Mouse (Mus musculus): ENCODE data around the gene Mtx1. TPM values are rescaled to one million over a fixed set of nuclear protein-coding genes. Genes with fewer than 3 reads are reported as not detected.

The Mtx1 gene
- polyA plus RNA-seq, 1 experiment from 2014 or later = 188 TPM

DNA sequence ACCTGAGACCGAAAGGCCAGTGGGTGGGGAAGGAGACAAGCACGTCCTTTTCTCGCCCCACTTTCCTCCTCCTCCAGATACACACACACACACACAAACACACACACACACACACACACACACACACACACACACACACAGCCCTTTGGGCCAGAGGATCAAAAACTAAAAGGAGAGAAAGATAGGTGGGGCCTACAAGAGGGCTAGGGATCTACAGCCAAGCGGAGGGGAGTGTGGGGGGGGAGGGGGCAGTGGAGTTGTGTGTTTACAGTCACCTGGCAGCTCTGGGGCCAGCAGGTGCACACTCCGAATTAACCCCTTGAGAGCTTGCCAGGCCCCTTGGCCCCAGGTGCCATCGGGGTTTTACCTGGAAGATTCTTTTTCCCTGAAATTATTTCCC lies 5.7 kb upstream of the Mtx1 start:
- peak overlapping the region; percentile 97 for H3K27ac ChIP-seq (ENCODE audit: low read length)
- 35% methylated on average over 6 of the region's 6 CpGs for WGBS
- H3K9ac ChIP-seq (ENCODE audit: low read length) = peak overlapping the region; percentile 55
- peaks cover 2% of the 10 kb centered on the region; the same call in 1 of the 2 replicates for H3K36me3 ChIP-seq (ENCODE audit: control insufficient read depth, insufficient read depth, low read length)
- no peaks in the 10 kb centered on the region for H3K9me3 ChIP-seq (ENCODE audit: control insufficient read depth, low read length)
- peak overlapping the region; percentile 83 for H3K4me2 ChIP-seq (ENCODE audit: low read depth, low read length)
- peak overlapping the region; percentile 53 for H3K4me3 ChIP-seq (ENCODE audit: low read length)
- peak; percentile 8; the same call in 1 of the 2 replicates for ATAC-seq (ENCODE audit: low read depth)
- no peaks in the 10 kb centered on the region for H3K27me3 ChIP-seq (ENCODE audit: control insufficient read depth, insufficient read depth, low read depth, low read length)
- H3K4me1 ChIP-seq (replicated peaks; ENCODE audit: control insufficient read depth, insufficient read depth, low read length) = peaks cover 22% of the 10 kb centered on the region

DNA sequence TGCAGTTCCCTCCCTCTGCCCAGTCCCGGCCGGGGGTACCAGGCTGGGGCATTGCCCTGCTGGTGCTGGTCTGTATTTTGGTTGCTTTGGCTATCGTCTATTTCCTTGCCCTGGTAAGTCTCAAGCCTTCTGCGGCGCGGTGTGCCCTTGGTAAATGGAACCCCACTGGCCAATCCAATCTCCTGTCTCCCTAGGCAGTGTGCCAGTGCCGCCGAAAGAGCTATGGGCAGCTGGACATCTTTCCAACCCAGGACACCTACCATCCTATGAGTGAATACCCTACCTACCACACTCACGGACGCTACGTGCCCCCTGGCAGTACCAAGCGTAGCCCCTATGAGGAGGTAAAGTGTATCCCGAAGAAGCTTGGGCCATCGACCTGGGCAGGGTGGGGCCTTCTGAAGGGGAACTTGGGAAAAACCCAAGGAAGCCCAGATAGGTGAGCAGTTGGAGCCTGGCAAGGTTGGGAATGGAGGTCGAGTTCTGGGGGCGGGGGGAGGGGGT lies 4.9 kb upstream of the Mtx1 start:
- no peak for ATAC-seq (ENCODE audit: low read depth)
- peak overlapping the region; percentile 83 for H3K4me2 ChIP-seq (ENCODE audit: low read depth, low read length)
- H3K9ac ChIP-seq (ENCODE audit: low read length) = peak overlapping the region; percentile 58
- WGBS = 64% methylated on average over 16 of the region's 16 CpGs
- peak overlapping the region; percentile 97 for H3K27ac ChIP-seq (ENCODE audit: low read length)
- H3K36me3 ChIP-seq (ENCODE audit: control insufficient read depth, insufficient read depth, low read length) = no peaks in the 10 kb centered on the region
- H3K4me1 ChIP-seq (replicated peaks; ENCODE audit: control insufficient read depth, insufficient read depth, low read length) = peaks cover 26% of the 10 kb centered on the region
- peak overlapping the region; percentile 53 for H3K4me3 ChIP-seq (ENCODE audit: low read length)
- no peaks in the 10 kb centered on the region for H3K9me3 ChIP-seq (ENCODE audit: control insufficient read depth, low read length)
- no peaks in the 10 kb centered on the region for H3K27me3 ChIP-seq (ENCODE audit: control insufficient read depth, insufficient read depth, low read depth, low read length)

DNA sequence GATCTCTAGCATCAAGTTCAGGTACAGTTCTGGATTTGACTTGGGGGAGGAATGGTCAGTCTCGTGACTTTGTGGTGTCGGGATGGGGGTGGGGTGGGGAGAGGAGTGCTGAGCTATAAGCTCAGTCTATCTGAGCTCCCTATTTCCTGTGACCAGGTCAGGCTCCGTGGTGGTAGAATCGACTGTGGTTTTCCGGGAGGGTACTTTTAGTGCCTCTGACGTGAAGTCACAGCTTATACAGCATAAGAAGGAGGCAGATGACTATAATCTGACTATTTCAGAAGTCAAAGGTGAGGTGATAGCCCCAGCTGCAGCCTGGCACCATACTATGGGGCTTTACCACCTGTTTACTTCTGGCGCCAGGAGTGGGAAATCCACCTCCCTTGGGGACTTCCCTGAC lies 4.5 kb upstream of the Mtx1 start:
- Histone ChIP-seq H3K4me1 (replicated peaks; ENCODE audit: control insufficient read depth, insufficient read depth, low read length) (peaks cover 31% of the 10 kb centered on the region), H3K9ac (ENCODE audit: low read length) (peak overlapping the region; percentile 58), H3K27me3 (ENCODE audit: control insufficient read depth, insufficient read depth, low read depth, low read length) (no peaks in the 10 kb centered on the region), H3K4me2 (ENCODE audit: low read depth, low read length) (peak overlapping the region; percentile 83), H3K4me3 (ENCODE audit: low read length) (peak overlapping the region; percentile 53), H3K9me3 (ENCODE audit: control insufficient read depth, low read length) (no peaks in the 10 kb centered on the region), H3K27ac (ENCODE audit: low read length) (peak overlapping the region; percentile 97), H3K36me3 (ENCODE audit: control insufficient read depth, insufficient read depth, low read length) (no peaks in the 10 kb centered on the region)
- no peak for ATAC-seq (ENCODE audit: low read depth)
- WGBS = 43% methylated on average over 7 of the region's 7 CpGs

DNA sequence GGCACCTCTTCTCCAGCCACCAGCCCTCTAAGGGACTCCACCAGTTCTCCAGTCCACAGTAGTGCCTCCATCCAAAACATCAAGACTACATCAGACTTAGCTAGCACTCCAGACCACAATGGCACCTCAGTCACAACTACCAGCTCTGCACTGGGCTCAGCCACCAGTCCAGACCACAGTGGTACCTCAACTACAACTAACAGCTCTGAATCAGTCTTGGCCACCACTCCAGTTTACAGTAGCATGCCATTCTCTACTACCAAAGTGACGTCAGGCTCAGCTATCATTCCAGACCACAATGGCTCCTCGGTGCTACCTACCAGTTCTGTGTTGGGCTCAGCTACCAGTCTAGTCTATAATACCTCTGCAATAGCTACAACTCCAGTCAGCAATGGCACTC lies 3.7 kb upstream of the Mtx1 start:
- WGBS = 64% methylated on average over 2 of the region's 2 CpGs
- Histone ChIP-seq H3K4me3 (ENCODE audit: low read length) (peak overlapping the region; percentile 53), H3K27ac (ENCODE audit: low read length) (no peak overlapping the region), H3K9ac (ENCODE audit: low read length) (no peak overlapping the region; the same call in 1 of the 2 replicates), H3K4me1 (replicated peaks; ENCODE audit: control insufficient read depth, insufficient read depth, low read length) (peaks cover 31% of the 10 kb centered on the region), H3K4me2 (ENCODE audit: low read depth, low read length) (peak overlapping the region; percentile 83), H3K36me3 (ENCODE audit: control insufficient read depth, insufficient read depth, low read length) (no peaks in the 10 kb centered on the region), H3K9me3 (ENCODE audit: control insufficient read depth, low read length) (no peaks in the 10 kb centered on the region), H3K27me3 (ENCODE audit: control insufficient read depth, insufficient read depth, low read depth, low read length) (no peaks in the 10 kb centered on the region)
- ATAC-seq (ENCODE audit: low read depth) = no peak

DNA sequence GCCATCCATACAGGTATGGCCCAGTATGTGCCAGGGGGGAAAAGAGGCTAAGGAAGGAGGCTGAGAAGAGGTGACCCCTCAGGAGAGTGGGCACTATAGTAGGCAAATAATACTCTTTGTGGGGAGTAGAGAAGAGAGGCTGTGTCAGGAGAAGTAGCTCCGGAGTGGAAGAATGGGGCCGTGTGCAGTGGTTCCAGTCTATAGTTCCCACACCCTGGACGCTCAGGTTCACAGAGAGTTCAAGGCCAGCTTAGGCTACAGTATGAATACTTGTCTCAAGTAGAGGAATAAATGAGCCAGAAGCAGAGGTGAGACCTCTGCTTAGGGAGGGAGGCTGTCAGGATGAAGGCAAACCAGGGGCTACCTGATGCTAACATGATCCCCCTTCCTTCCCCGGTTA lies 2.4 kb upstream of the Mtx1 start:
- Histone ChIP-seq H3K9me3 (ENCODE audit: control insufficient read depth, low read length) (no peaks in the 10 kb centered on the region), H3K27ac (ENCODE audit: low read length) (peak overlapping the region; percentile 91), H3K4me3 (ENCODE audit: low read length) (peak overlapping the region; percentile 53), H3K9ac (ENCODE audit: low read length) (peak overlapping the region; percentile 54), H3K36me3 (ENCODE audit: control insufficient read depth, insufficient read depth, low read length) (no peaks in the 10 kb centered on the region), H3K4me2 (ENCODE audit: low read depth, low read length) (peak overlapping the region; percentile 83), H3K4me1 (replicated peaks; ENCODE audit: control insufficient read depth, insufficient read depth, low read length) (peaks cover 32% of the 10 kb centered on the region), H3K27me3 (ENCODE audit: control insufficient read depth, insufficient read depth, low read depth, low read length) (no peaks in the 10 kb centered on the region)
- no peak for ATAC-seq (ENCODE audit: low read depth)
- 26% methylated on average over 4 of the region's 4 CpGs for WGBS

DNA sequence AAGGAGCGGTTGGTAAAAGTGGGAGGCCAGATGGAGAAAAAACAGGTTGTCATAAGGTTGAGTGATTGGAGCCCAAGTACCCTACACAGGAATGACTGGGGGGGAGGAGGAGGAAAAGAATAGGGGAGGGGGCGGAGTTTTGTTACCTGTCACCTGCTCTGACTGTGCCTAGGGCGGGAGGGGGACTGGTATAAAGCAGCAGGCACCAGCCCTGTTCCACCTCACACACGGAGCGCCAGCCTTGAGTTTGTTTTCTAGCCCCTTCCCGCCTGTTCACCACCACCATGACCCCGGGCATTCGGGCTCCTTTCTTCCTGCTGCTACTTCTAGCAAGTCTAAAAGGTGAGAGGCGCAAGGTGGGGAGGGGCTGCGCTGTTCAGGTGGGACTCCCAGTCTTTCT lies 1.9 kb upstream of the Mtx1 start, which contains the start of gene Muc1:
TSS of gene Muc1 (plus strand) at position 222 of the 400 bp plus-strand sequence.
- H3K36me3 ChIP-seq (ENCODE audit: control insufficient read depth, insufficient read depth, low read length) = peaks cover under 1% of the 10 kb centered on the region; the same call in 1 of the 2 replicates
- H3K4me3 ChIP-seq (ENCODE audit: low read length) = peak within 1 kb of the TSS; percentile 53
- peaks cover 28% of the 10 kb centered on the region for H3K4me1 ChIP-seq (replicated peaks; ENCODE audit: control insufficient read depth, insufficient read depth, low read length)
- ATAC-seq (ENCODE audit: low read depth) = peak; percentile 23
- peak within 1 kb of the TSS; percentile 68 for H3K9ac ChIP-seq (ENCODE audit: low read length)
- H3K27ac ChIP-seq (ENCODE audit: low read length) = peak within 1 kb of the TSS; percentile 91
- H3K27me3 ChIP-seq (ENCODE audit: control insufficient read depth, insufficient read depth, low read depth, low read length) = no peaks in the 10 kb centered on the region
- H3K4me2 ChIP-seq (ENCODE audit: low read depth, low read length) = peak within 1 kb of the TSS; percentile 83
- no peaks in the 10 kb centered on the region for H3K9me3 ChIP-seq (ENCODE audit: control insufficient read depth, low read length)
- 16% methylated on average over 10 of the region's 10 CpGs for WGBS

DNA sequence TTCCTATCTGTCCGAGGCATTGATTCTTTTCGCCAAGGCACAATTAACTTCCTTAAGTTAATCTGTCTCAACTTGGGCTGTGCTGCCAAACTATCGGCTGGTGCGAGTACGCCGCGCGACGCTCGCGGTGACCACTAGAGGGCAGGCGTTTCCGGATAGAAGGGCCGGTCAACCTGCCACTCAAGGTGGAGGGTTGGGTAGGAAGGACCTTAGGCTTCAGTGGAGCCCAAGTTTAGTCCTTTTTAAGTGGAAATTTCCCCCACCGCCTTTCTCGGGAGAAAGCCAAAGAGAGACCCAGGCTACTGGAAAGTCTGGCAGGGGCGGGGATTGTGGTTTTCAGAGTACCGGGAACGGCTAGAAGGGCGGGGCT lies 1.3 kb upstream of the Mtx1 start:
- H3K27ac ChIP-seq (ENCODE audit: low read length) = peak overlapping the region; percentile 91
- peak overlapping the region; percentile 68 for H3K9ac ChIP-seq (ENCODE audit: low read length)
- H3K4me2 ChIP-seq (ENCODE audit: low read depth, low read length) = peak overlapping the region; percentile 83
- H3K4me1 ChIP-seq (replicated peaks; ENCODE audit: control insufficient read depth, insufficient read depth, low read length) = peaks cover 21% of the 10 kb centered on the region
- H3K27me3 ChIP-seq (ENCODE audit: control insufficient read depth, insufficient read depth, low read depth, low read length) = no peaks in the 10 kb centered on the region
- H3K9me3 ChIP-seq (ENCODE audit: control insufficient read depth, low read length) = no peaks in the 10 kb centered on the region
- peaks cover 4% of the 10 kb centered on the region; the same call in 1 of the 2 replicates for H3K36me3 ChIP-seq (ENCODE audit: control insufficient read depth, insufficient read depth, low read length)
- WGBS = under 1% methylated on average over 20 of the region's 20 CpGs
- H3K4me3 ChIP-seq (ENCODE audit: low read length) = peak overlapping the region; percentile 53
- ATAC-seq (ENCODE audit: low read depth) = peak; percentile 37

DNA sequence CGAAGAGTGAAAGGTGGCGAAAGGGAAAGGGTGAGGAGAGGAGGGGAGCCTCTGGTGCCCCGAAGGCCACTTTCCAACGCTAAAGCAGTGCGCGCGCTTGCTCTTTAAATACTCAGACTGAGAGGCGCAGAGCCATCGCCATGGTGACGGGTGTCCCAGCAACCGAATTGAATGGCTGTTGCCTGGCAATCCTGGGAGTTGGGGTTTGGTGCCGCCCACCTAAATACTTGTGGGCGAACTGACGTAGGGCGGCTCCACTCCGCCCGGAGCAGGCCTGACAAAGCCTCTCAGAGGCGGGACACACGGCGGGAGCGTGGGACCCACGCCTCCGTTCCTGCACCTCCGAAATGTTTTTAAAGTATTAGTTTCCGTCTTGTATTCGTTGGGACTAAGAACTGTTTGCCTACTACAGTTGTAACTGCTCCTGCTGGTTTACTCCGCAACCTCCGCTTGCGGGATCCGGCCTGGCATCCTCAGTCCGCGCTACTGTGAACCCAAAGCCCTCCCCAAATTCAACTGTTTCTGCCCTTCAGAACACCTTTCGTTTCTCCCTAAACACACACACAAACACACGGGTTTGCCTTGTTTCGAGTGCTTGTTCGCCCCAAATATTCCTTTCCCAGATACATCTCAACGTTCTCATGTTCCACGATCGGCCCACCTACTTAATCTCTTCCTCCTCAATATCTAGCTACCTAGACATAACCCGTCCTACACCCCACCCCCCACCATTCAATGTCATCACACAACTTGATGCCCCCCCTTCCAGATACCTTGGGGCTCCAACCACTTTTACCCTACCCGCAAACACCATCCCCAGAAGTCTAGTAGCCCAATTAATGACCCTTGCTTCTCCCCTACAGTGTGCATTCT lies 655 bp upstream of the Mtx1 start:
- WGBS = 4% methylated on average over 41 of the region's 41 CpGs
- peaks cover 4% of the 10 kb centered on the region; the same call in 1 of the 2 replicates for H3K36me3 ChIP-seq (ENCODE audit: control insufficient read depth, insufficient read depth, low read length)
- H3K9me3 ChIP-seq (ENCODE audit: control insufficient read depth, low read length) = no peaks in the 10 kb centered on the region
- peak overlapping the region; percentile 68 for H3K9ac ChIP-seq (ENCODE audit: low read length)
- peak; percentile 83 for ATAC-seq (ENCODE audit: low read depth)
- peak overlapping the region; percentile 53 for H3K4me3 ChIP-seq (ENCODE audit: low read length)
- peak overlapping the region; percentile 91 for H3K27ac ChIP-seq (ENCODE audit: low read length)
- H3K4me2 ChIP-seq (ENCODE audit: low read depth, low read length) = peak overlapping the region; percentile 83
- no peaks in the 10 kb centered on the region for H3K27me3 ChIP-seq (ENCODE audit: control insufficient read depth, insufficient read depth, low read depth, low read length)
- peaks cover 17% of the 10 kb centered on the region for H3K4me1 ChIP-seq (replicated peaks; ENCODE audit: control insufficient read depth, insufficient read depth, low read length)

DNA sequence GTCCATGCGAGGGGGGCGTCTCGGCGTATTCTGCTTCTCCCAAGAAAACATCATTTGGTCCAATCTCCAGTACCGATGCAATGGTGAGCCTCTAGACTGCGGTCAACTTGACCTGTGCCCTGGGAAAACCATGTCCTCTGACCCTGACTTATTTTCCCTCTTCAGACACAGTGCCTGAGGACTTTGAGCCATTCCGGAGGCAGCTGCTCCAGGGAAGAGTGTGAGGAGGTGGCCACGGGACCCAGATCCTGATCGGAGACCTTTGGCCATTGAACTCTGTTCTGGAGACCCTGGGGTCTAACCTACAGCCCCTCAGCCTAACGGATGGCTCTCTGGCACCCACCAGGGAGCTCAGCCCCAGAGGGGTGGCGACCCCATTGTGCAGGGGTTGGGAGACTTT lies 527 bp downstream of the Mtx1 start:
- no peak for ATAC-seq (ENCODE audit: low read depth)
- no peaks in the 10 kb centered on the region for H3K27me3 ChIP-seq (ENCODE audit: control insufficient read depth, insufficient read depth, low read depth, low read length)
- WGBS = 27% methylated on average over 11 of the region's 11 CpGs

More for the DNA sequence above, 527 bp downstream of the Mtx1 start:
- H3K9ac ChIP-seq (ENCODE audit: low read length) = peak overlapping the region; percentile 68
- peak overlapping the region; percentile 65 for H3K27ac ChIP-seq (ENCODE audit: low read length)
- peak overlapping the region; percentile 53 for H3K4me3 ChIP-seq (ENCODE audit: low read length)
- peaks cover 17% of the 10 kb centered on the region for H3K4me1 ChIP-seq (replicated peaks; ENCODE audit: control insufficient read depth, insufficient read depth, low read length)
- no peaks in the 10 kb centered on the region for H3K9me3 ChIP-seq (ENCODE audit: control insufficient read depth, low read length)
- H3K4me2 ChIP-seq (ENCODE audit: low read depth, low read length) = peak overlapping the region; percentile 83
- peaks cover 4% of the 10 kb centered on the region; the same call in 1 of the 2 replicates for H3K36me3 ChIP-seq (ENCODE audit: control insufficient read depth, insufficient read depth, low read length)

Measured in lung, embryonic 16.5 days (tissue).